Mouse (Mus musculus): ENCODE measurements around the gene Smg1.

- TF ChIP-seq CTCF (IDR thresholded peaks at IDR 0.05; ENCODE audit: low read depth) (no peak), EP300 (IDR thresholded peaks at IDR 0.05; ENCODE audit: low read depth) (no peak)
Observed at GRCm38 (mm10) chr7:118119142-118119541, 124.3 kb downstream of the Smg1 start.
